ENCODE assay signal across 10 mouse cellular contexts in the genomic region with DNA sequence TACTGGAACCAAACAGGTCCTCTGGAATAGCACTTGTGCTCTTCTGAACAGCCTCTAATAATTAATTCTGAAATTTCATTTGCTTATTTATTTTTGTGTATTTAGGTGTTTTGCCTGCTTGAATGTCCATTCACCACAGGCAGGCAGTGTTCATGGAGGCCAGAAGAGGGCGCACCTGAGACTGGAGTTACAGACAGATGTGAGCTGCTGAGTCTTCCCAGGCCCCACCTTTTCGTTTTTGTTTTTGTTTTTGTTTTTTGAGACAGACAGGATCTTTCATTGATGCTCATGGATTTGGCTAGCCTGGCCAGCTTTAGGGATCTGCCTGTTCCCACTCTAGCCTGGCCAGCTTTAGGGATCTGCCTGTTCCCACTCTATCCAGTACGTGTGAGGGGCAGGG. TPM values are rescaled to one million over a fixed set of nuclear protein-coding genes. Genes with fewer than 3 reads are reported as not detected.
DNase-seq lines count a peak whose midpoint lies in the region; ATAC-seq and TF ChIP-seq lines count a peak whose summit lies in the region.
"Had no signal": no experiment of that assay in that cellular context is flagged by ENCODE, and none has a peak within 500 bp of the region (broad histone marks: within the 10 kb centered on the region; RNA-seq: fewer than 3 reads in every experiment).

No protein-coding gene starts in this region.

- peak; percentile 70; the same call in 1 of the 2 replicates for TF ChIP-seq CTCF in testis, adult 2 months (IDR thresholded peaks at IDR 0.05; ENCODE audit: control insufficient read depth, insufficient read depth, insufficient replicate concordance, low read depth, low read length)

- no peaks in the 10 kb centered on the region for H3K27me3 ChIP-seq in testis, adult 2 months (ENCODE audit: control insufficient read depth, insufficient read depth, low read length)
- no peaks in the 10 kb centered on the region for H3K27me3 ChIP-seq in embryonic facial prominence, embryonic 10.5 days (replicated peaks; ENCODE audit: low read depth, poor library complexity, severe bottlenecking)
- H3K27me3 ChIP-seq in neural tube, embryonic 15.5 days (replicated peaks), result no peaks in the 10 kb centered on the region

- no peak overlapping the region for H3K4me3 ChIP-seq in testis, adult 2 months (ENCODE audit: control insufficient read depth, low read depth, low read length)
- no peak overlapping the region for H3K4me3 ChIP-seq in embryonic facial prominence, embryonic 10.5 days
- no peak overlapping the region for H3K4me3 ChIP-seq in neural tube, embryonic 15.5 days (replicated peaks)
- H3K4me3 ChIP-seq: megakaryocyte, embryonic 14.5 days had no signal

- H3K9ac ChIP-seq in neural tube, embryonic 15.5 days (replicated peaks), result no peak overlapping the region

- no peaks in the 10 kb centered on the region for H3K36me3 ChIP-seq in testis, adult 2 months (ENCODE audit: control insufficient read depth, insufficient read depth, low read length)
- H3K36me3 ChIP-seq in embryonic facial prominence, embryonic 10.5 days (replicated peaks), result no peaks in the 10 kb centered on the region
- no peaks in the 10 kb centered on the region for H3K36me3 ChIP-seq in neural tube, embryonic 15.5 days

- no peaks in the 10 kb centered on the region for H3K9me3 ChIP-seq in embryonic facial prominence, embryonic 10.5 days
- no peaks in the 10 kb centered on the region for H3K9me3 ChIP-seq in neural tube, embryonic 15.5 days (replicated peaks)
- H3K9me3 ChIP-seq: megakaryocyte, embryonic 14.5 days had no signal

- ATAC-seq in frontal cortex, adult (ENCODE audit: low TSS enrichment), result no peak
- ATAC-seq in neural tube, embryonic 15.5 days (ENCODE audit: low FRiP score), result no peak

- no peak overlapping the region for H3K27ac ChIP-seq in testis, adult 2 months (ENCODE audit: control insufficient read depth, insufficient read depth, low read depth, low read length)
- H3K27ac ChIP-seq in embryonic facial prominence, embryonic 10.5 days (replicated peaks), result no peak overlapping the region
- H3K27ac ChIP-seq in neural tube, embryonic 15.5 days (replicated peaks), result no peak overlapping the region

- H3K4me1 ChIP-seq in testis, adult 2 months (ENCODE audit: control insufficient read depth, insufficient read depth, low read length), result no peaks in the 10 kb centered on the region
- H3K4me1 ChIP-seq in embryonic facial prominence, embryonic 10.5 days, result no peaks in the 10 kb centered on the region
- H3K4me1 ChIP-seq in neural tube, embryonic 15.5 days, result no peaks in the 10 kb centered on the region

- peak; percentile 31 to 37 for DNase-seq in frontal cortex, postnatal 36 days (ENCODE audit: low spot score in 2 of 2)
- no peak for DNase-seq in testis, postnatal 14 days (ENCODE audit: low spot score)
- peak; percentile 34 for DNase-seq in embryonic facial prominence, embryonic 10.5 days (ENCODE audit: low spot score)
- DNase-seq in layer of hippocampus, adult 9-11 months, result peak; percentile 41
- DNase-seq in right cerebral cortex, postnatal 4 days, result peak; percentile 44

- WGBS in embryonic facial prominence, embryonic 10.5 days, result 53% methylated on average over 3 of the region's 3 CpGs
- 53% methylated on average over 3 of the region's 3 CpGs for WGBS in neural tube, embryonic 15.5 days

- no peak overlapping the region for H3K4me2 ChIP-seq in neural tube, embryonic 15.5 days

- TF ChIP-seq POLR2A in testis, adult 2 months (IDR thresholded peaks at IDR 0.05; ENCODE audit: control insufficient read depth, low read depth, low read length), result no peak

RNA-seq across cellular contexts. Expression of gene S100a7a, which starts 9.6 kb away (rescaled TPM):
- polyA plus RNA-seq in testis, adult 2 months (2012; rRNA removed), result 0.07 TPM in 1 of 2 replicates, not detected in the other
- not detected in 2 replicates for polyA plus RNA-seq in embryonic facial prominence, embryonic 10.5 days (2016; fragmentation: Nextera tagmentation; extraction: Ambion mirVana)
- polyA plus RNA-seq in neural tube, embryonic 15.5 days (2015; fragmentation: Nextera tagmentation; extraction: Ambion mirVana), result not detected in 2 replicates
- polyA plus RNA-seq: heart, embryonic 14.5 days had no signal

RNA-seq across cellular contexts. Expression of gene S100a8, which starts 24.6 kb away (rescaled TPM):
- polyA plus RNA-seq in testis, adult 2 months (2012; rRNA removed), result not detected in 2 replicates
- polyA plus RNA-seq in embryonic facial prominence, embryonic 10.5 days (2016; fragmentation: Nextera tagmentation; extraction: Ambion mirVana), result 0.47 and 0.92 TPM in 2 replicates
- 9.2 and 16.0 TPM in 2 replicates for polyA plus RNA-seq in neural tube, embryonic 15.5 days (2015; fragmentation: Nextera tagmentation; extraction: Ambion mirVana)

RNA-seq across cellular contexts. Expression of gene S100a6, which starts 31.5 kb away (rescaled TPM):
- 13.0 and 20.8 TPM in 2 replicates for polyA plus RNA-seq in testis, adult 2 months (2012; rRNA removed)
- 17.7 and 21.3 TPM in 2 replicates for polyA plus RNA-seq in embryonic facial prominence, embryonic 10.5 days (2016; fragmentation: Nextera tagmentation; extraction: Ambion mirVana)
- polyA plus RNA-seq in neural tube, embryonic 15.5 days (2015; fragmentation: Nextera tagmentation; extraction: Ambion mirVana), result 43.6 and 90.4 TPM in 2 replicates

RNA-seq across cellular contexts. Expression of gene S100a5, which starts 35.9 kb away (rescaled TPM):
- not detected in 2 replicates for polyA plus RNA-seq in testis, adult 2 months (2012; rRNA removed)
- not detected in 2 replicates for polyA plus RNA-seq in embryonic facial prominence, embryonic 10.5 days (2016; fragmentation: Nextera tagmentation; extraction: Ambion mirVana)
- polyA plus RNA-seq in neural tube, embryonic 15.5 days (2015; fragmentation: Nextera tagmentation; extraction: Ambion mirVana), result not detected in 2 replicates
- polyA plus RNA-seq: heart, embryonic 14.5 days had no signal

RNA-seq across cellular contexts. Expression of gene S100a4, which starts 40.6 kb away (rescaled TPM):
- polyA plus RNA-seq in testis, adult 2 months (2012; rRNA removed), result 0.96 and 1.9 TPM in 2 replicates
- polyA plus RNA-seq in embryonic facial prominence, embryonic 10.5 days (2016; fragmentation: Nextera tagmentation; extraction: Ambion mirVana), result 1.1 TPM in 1 of 2 replicates, not detected in the other
- polyA plus RNA-seq in neural tube, embryonic 15.5 days (2015; fragmentation: Nextera tagmentation; extraction: Ambion mirVana), result 1.2 and 10.7 TPM in 2 replicates
